Mouse (Mus musculus) embryo, embryonic 10 days (tissue): ENCODE measurements around the gene Sbno2.

Source experiments
- DNase-seq: peaks from one replicate; pipeline ENCODE4 v3.0.0-alpha.2; 2015; ENCODE audit warnings: low spot score

The Sbno2 gene

DNA sequence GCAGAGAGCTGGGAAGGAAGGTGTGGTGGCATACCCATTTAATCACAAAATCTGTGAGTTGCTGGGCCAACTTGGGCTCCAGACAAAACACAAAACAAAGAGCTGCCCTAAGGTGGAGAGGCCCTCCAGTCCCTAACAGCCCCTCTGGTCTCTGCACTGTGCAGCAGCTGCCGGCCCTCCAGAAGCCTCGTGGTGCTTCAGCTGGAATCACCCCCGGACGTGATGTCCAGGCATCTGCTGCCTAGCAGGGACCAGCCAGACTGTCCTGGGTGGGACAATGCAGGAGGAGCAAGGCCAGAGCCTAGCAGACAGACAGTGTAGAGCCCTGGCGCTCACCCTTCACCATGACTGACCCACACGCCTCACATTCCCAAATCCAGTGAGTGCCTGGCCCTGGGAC, 13.8 kb downstream of the Sbno2 start:
- DNase-seq, result no peak

DNA sequence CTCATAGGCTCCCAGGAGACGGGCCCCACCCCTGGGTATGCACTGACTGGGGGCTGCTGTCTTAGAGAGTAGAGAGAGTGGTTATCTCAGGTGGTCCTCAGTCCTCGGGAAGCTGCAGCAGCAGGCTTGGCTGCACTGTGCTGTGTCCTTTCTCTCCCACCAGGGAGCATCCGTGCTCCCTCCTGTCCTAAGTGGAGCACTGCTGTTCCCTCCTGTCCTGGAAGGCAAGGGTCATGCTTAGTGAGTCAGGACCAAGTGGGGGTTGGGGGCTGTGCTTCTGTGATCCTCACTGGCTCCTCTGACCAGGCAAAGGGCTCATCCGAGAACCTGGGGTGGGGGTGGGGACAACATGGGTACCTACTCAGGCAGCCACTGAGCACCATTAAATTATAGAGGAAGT, 16.2 kb downstream of the Sbno2 start:
- peak; percentile 28 for DNase-seq

DNA sequence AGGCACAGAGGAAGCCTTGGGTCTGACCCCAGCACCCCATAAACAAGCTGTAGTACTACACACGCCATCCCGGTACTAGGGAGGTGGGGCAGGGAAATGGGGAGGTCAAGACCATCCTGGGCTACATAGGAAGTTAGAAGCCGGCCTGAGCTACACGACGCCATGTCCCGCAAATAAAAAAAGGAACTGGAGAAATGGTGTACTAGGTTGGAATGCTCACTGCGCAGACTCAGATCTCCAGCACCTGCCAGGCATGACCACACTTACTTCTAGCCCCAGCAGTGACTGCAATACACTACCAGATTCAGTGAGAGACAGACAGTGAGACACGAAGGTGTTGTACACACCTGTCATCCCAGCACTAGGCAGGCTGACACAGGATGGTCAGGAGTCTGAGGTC, 17.9 kb downstream of the Sbno2 start:
- no peak for DNase-seq

DNA sequence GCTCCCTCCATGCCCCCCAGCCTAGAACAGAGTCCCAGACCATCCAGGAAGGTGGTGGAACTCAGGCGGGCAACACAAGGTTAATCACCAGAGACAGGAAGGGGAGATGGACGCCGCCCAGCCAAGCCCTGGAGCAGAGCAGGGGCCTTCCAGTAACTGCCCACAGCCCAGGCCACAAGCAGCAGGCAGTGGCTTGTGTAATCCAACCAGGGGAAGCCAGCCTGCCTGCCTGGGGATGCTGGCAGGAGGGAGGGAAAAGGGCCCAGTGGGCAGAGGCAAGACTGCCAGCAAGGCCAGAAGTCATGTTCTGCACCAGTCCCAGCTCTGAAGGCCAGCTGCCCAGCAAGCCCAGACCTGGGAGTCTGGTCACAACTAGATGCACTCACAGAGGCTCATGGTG, 18.5 kb downstream of the Sbno2 start:
- DNase-seq, result no peak

DNA sequence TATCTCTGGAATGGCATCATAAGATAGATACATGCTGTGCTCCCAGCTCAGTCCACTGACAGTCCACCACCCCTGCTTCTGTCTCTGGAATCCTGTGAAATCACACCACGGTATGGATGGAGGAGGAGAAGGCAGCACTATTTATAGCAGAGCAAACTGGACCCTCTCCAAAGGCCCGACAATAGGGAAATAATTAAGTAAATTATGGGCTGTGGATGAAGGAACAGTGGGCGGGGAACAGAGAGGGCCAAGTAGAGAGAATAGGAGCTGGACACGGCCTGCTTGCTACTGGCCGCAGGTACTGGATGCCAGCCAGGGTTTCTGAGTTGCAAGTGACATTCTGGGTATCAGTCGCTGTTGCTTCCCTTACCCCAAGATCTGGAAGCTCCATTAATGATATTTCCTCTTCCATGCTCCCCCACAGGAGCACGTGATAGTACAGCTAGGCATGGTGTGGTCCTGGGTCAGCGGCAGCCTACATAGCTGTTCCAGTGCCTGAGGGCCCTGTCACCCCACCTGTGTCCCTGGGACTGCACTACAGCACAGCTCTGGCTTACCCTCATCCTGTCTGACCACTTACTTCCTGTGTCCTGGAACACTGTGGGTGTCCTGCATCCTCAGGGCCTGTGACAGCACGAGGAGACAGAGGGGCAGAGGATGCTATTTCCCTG, 20.4 kb downstream of the Sbno2 start:
- no peak for DNase-seq

DNA sequence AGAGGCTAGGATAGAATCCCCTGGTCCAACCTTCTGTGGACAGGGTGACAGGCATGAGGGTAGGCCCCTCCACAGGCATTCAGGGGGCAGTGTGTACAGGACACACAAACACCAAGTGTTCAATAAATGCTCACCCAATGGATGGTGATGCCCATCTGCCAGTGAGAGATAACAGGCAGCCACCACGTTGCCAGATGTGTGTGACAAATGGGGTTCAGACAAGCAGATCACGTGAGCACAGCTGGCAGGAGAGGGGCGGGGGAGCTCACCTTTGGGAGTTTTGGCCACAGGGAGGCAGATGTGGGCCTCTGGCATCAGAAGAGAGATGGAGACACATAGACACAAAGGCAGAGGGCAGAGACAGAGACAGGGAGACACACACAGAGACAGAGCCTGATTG, 24.3 kb downstream of the Sbno2 start:
- no peak for DNase-seq

DNA sequence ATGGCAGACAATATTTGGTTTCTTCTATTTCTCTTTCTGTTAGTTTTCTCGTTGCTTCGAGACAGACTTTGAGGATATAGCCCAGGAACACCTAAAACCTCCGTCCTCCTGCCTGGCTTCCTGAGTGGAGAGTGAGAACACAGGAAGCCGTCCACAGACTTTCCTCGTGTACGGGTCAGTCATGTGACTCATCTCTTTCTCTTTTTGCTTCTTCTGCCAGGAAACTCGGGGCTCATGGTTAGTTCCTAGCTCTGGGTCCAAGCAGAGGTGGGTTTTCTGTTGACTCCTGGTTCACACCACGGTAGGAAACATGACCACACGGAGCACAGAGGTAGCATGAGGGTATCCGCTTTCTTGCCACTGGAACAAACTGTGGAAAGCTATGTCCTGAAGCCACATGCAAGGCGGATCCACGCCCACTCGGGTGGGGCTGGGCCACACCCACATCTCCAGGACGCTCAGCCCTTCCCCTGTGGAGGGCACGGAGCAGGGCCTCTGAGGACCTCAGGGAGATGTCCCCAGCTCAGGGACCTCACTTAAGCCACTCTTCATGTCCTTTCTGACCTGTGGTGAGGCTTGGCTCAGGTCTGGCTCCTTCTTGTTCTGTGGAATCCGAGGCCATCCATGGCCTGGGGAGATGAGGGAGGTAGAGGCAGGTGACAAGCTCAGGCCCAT, 24.8 kb downstream of the Sbno2 start:
- DNase-seq, result no peak

DNA sequence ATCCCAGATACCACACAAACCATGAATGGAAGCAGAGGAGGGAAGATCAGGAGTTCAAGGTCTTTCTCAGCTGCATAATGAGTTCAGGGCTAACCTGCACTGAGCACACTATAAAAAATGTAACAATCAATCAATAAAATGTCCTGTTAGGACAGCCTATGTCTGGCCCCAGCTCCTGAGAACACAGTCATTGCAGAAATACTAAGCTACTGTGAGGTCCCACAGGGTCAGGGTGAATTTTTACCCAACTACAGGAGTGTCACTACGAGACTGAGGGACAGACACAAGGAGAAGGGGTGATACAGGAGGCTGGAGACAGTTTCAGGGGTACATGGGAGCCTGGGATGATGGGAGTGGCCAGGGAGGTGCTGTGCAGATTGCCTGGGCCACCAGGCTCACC, 27.0 kb downstream of the Sbno2 start:
- DNase-seq, result no peak

DNA sequence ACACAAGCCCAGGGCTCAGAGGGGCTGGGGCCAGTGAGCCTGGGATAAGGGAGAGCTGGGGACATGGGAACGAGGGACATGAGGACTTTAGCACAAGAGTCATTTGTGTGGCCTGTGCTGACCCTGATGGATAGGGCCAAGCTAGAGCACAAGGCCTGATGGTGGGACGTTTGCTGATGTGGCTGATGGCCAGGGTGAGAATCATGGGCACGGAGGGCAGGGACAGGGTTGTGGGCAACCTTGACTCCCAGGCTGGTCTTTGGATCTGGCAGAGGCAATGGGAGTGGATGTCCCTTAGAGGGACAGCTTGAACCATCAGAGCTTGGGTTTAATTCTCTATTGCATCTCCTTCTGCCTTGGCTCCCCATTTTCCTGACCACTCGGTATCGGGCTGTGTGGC, 28.1 kb downstream of the Sbno2 start:
- DNase-seq, result no peak

DNA sequence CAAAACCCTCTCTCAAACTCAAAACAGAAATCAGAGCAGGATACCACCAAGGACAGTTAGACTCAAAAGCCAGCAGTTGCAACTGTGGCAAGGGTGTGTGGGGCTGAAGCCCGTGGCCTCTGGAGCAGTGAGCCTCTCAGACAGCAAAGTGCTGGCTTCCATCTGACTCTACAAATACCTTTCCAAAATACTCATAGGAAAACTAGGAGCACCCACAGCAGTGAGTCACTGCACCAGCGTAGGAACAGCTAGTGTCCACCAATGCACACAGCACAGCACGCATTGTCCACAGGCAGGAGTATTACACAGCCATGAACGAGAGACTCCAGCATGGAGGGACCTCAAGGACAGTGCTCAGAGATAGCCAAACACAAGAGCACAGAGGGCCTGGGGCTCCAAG, 29.0 kb downstream of the Sbno2 start:
- no peak for DNase-seq

DNA sequence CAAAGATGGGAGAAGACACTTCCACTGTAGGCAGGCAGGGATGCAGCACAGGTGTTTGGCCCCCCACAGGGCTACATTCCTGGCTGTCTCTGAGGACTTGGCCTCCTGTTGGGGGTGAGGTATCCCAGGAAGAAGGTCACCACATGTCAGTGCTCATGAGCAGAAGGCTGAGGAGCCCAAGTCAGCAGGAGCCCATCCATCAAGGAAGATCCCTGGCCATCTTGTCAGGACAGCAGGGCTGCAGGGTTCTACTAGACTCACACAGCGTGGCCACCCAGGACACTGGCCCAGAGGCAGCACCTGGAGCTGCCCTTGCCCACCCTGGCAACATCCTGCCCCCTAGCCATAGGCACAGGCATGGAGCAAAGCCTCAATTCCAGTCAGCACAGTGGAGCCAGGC, 29.4 kb downstream of the Sbno2 start:
- no peak for DNase-seq

DNA sequence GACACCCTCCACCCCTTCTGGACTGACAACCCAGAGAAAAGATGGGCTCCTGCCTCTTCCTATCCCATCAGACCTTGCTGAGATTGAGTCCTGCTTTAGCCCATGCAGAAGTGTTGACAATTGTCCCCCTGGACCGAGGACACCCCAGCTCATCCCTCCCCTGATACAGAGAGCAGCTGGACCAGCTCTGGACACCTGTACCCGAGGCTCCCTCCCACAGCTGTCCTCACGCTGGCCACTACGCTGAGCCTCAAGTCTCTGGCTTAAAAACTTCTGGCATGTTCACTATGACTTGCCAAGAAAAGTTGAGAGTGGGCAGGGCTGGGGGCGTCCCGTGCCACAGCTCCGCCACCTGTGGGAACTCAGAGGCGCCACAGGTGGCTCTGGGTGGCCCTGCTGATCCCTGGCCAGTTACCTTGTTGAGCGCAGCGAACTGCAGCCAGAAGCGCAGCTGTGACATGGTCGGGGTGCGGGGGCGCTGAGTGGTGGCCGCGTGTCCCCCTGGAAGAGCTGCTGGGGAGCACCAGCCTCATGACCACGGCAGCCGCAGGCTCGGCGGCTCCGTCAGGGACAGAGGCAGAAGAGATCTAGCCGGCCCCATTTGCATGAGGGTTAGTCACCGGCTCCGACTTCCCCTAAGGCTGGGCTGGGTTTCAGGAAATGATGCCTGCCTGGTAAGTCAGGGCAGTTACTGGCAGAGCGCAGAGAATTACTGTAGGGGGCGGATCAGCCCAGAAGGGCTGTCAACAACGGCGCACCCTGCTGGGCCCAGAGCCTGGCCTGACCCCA, 30.4 kb downstream of the Sbno2 start:
- peak; percentile 61 for DNase-seq

DNA sequence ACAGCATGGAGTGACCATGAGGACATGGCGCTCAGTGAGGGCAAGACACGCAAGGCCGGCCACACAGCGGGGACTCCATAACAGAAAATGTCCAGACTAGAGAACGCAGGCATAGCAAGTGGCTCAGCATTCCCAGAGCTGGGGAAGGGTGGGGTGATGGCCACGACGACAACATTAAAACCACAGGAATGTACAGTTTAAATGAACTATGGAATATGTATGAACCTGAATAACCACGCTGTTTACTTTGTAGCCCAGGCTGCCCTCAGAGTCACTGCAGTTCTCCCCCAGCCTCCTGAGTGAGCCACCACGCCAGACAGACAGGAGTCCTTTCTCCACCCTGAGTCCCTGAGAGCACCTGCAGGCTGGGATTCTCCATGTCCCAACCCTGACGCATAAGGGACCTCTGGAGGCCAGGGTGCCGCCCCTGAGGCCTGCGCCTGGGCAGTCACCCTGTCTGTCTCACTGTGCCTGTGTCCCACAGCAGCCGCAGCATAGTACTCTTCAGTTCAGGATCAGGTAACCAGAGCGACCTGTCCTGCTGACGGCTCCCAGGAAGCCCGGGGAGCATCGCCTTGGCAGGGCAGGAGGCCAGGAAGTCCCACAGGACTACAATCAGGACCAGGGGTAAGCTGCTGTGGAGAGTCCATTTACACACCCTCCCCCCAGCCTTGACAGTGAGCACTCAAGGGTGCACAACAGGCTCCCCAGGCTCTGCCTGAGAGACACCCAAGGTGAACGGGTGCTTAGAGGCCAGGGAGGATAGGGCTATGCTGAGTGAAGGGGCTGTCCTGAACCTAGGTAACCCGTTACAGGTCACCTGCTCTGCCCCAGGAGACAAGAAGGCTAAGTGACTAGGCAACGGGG, 32.5 kb downstream of the Sbno2 start:
- DNase-seq, result no peak

DNA sequence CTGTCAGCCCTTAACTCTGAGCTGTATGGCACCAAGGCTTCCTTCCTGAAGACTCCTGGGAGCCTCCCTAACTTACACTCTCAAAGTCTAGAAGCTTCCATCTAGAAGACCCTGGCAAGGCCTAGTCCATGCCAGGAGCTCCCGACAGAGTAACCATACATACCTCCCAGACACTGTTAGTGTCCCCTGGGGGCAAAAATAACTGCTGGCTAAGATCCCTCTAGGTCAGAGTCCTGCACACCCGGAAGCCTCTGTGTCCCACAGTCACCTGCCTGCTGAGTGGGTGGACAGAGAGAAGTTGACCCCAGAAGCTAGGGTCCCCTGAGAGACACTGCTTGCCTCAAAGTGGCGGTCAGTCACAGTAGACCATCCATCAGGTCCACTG, 33.9 kb downstream of the Sbno2 start:
- no peak for DNase-seq

DNA sequence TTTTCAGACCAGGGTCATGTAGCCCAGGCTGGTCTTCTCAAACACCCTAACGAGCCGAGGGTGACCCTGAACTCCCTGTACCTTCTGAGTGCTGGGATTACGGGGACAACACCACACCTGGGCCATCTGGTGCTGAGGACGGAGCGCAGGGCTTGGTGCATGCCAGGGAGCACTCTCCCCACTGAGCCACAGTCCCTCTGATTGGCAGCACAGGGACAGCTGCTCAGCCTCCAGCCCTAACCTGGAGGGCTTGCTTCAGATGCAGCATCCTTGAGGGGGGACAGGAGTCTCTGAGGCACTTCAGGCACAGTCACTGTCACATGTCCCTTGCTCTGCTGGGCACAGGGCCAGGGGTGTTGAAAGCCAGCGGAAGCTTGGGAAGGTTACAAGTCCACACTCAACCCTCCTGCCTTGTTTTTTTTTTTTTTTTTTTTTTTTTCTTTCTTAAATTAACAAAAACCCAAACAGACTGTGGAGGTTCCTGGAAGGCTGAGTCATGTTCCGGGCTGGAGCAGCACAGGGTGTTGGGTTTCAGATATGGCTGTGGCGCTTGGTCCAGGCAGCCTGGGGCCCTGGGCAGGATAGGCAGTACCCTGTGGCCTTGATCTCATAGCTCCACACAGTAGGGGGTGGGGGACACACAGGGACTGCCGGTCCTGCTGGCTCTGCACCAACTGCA, 34.4 kb downstream of the Sbno2 start:
- peak; percentile 49 for DNase-seq

DNA sequence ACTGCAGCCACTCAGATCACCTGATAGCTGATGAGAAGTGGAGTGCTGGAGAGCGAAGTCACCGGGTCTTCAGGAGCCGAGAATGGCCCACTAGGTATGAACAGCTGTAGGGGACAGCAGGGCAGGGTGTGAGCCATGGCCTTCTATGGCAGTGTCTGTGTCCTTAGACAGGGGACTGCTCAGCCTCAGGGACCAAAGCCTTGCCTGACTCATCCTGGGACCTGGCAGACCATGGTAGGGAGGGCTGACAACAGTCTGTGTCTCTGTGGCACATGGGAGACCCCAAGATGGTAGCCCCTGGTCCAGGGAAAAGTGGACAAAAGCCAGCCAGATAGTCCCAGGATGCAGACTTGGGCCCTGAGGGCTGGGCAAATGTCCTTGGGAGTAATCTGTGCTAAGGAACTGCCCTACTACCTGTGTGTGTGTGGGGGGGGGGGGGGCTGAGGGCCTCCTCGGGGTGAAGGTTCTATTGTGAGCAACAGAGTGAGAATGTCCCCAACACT, 35.4 kb downstream of the Sbno2 start:
- DNase-seq, result no peak

DNA sequence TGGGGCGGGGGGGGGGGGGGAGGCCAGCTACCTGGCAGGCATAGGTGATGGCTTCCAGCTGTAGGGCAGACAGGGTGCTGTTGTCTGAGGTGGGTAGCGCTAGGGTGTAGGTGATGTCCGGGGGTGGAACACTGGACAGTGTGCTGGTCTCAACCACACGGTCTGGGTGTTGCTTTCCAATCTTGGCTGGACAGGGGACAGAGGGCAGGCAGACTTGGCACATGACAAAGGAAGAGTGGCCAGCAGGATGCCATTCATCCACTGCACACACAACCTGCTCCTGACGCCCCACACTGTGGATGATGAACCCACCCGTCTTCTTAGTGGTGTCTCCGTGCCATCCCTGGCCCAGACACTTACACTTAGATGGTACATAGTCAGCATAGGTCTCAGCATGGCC, 36.1 kb downstream of the Sbno2 start:
- DNase-seq, result no peak

DNA sequence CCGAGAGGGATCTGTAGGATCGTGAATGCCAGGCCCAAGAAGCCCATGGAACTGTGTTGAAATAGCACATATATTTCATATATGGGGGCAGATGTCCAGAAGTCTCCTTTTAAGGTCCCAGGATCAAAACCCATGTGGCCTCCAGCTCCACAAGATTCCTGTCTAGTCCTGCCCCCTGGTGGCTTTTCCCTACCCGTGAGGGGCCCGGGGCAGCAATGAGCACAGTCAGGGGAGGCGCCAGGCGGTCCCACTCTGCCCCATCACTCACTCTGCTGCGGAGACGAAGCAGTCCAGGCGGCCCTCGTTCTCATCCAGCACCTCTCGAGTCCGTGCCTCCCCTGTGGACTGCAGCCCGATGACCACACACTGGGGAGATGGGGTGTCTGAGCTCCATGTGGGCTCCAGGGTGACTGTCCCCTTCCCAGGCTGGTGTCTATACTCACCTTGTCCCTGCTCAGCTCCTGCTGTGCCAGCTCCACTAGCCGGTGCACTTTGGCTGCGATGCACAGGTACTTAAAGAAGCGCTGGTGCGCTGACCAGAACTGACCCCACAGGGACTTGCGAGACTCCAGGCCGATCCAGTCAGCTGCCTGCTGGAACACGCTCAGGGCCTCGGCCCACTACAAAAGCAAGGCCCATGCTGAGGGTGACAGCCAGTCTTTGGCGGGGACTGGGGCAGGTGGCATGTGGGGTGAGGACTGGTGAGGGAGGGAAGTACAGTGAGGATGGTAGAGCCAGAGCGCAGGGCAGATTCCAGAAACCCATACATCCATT, 41.3 kb downstream of the Sbno2 start:
- peak; percentile 20 for DNase-seq

DNA sequence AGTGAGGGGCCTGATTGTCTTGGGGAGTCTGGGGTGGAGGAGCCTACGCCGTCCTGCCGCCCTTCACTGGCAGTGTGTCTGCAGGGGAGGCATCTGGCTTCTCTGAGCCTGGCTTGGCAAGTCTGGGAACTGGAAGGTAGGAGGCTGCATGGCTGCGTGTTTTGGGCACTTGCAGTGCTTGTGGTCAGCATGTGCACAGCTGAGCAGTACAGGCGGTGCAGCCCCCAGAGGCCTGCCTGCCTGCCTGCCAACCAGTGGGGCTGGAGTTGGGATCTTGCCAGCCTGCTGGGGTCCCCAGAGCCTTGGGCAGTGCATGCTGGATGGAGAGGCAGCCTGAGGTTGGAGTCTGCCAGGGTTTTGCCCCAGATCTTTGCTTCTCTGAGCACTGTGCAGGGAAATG, 42.3 kb downstream of the Sbno2 start:
- no peak for DNase-seq

DNA sequence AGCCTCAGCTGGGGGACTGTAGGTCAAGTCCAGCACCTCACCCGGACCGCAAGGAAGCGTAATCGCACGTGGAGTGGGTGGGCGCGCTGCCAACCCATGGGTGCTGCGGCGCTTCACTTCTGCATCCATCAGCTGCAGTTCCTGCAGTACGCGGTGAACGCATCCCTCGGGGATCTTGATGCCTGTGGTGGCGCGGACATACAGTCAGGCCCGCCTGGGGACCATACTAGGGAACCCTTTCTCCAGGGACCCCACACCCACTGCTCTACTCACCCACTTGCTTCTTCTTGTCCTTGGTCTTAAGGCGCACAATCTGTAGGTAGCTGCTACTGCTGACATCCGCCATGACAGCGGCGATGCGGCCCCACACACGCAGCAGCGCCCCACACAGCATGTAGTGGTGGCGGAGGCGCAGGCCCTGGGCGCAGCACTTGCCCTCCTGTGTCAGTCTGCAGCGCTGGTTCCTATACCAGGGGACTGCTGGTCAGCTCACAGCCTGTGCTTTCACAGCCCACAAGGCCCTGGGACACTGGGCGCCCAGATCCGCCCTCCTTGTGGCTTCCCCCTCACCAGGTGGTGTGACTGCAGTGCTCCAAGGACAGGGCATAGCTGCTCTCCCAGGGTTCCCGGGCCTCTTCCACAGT, 47.6 kb downstream of the Sbno2 start:
- no peak for DNase-seq
